Mouse (Mus musculus) midbrain, embryonic 10.5 days (tissue): ENCODE measurements at regions not wholly inside any gene's neighbourhood (a gene's known extent, or its start where the extent isn't known, plus 50 kb on each side); places are given as distances from the start of the nearest gene placed in this dataset.

Experiments
- DNase-seq: peaks from one replicate; pipeline ENCODE4 v3.0.0-alpha.2; 2017; ENCODE audit warnings: low spot score
- H3K27ac ChIP-seq: fragments of 300-500 bp; sonication (generic); replicated peaks from 2 replicates; pipeline ENCODE4 v1.5.1; 2016; ENCODE audit warnings: mild to moderate bottlenecking
- H3K27me3 ChIP-seq: fragments of 300-500 bp; sonication (generic); 2 replicates; pipeline ENCODE4 v1.6.1; 2016; ENCODE audit warnings: low read depth, mild to moderate bottlenecking; ENCODE audit not compliant: poor library complexity, severe bottlenecking
- H3K36me3 ChIP-seq: fragments of 300-500 bp; sonication (generic); 2 replicates; pipeline ENCODE4 v1.6.1; 2016; ENCODE audit warnings: mild to moderate bottlenecking, moderate library complexity
- H3K4me1 ChIP-seq: fragments of 300-500 bp; sonication (generic); 2 replicates; pipeline ENCODE4 v1.6.1; 2016
- H3K4me3 ChIP-seq: fragments of 300-500 bp; sonication (generic); 2 replicates; pipeline ENCODE4 v1.5.1; 2016; ENCODE audit warnings: mild to moderate bottlenecking, moderate library complexity
- H3K9me3 ChIP-seq: fragments of 300-500 bp; sonication (generic); replicated peaks from 2 replicates; pipeline ENCODE4 v1.6.1; 2016; ENCODE audit warnings: mild to moderate bottlenecking
- WGBS: fragments of 180-500 bp; shearing (Covaris S2); methylation state at CpG from one replicate; pipeline ENCODE4 v1.1.7; 2016; 5-methylcytosine and 5-hydroxymethylcytosine counted together

- WGBS: 86% methylated on average over 3 of the region's 3 CpGs
- Histone ChIP-seq H3K4me1 (no peaks in the 10 kb centered on the region), H3K36me3 (no peaks in the 10 kb centered on the region), H3K4me3 (no peak overlapping the region), H3K27ac (no peak overlapping the region), H3K27me3 (no peaks in the 10 kb centered on the region), H3K9me3 (no peaks in the 10 kb centered on the region)
- no peak for DNase-seq
Measured at GRCm38 (mm10) chr15:40356096-40356495, 221.9 kb downstream of the 9330182O14Rik start.

GRCm38 (mm10) chr15:40358341-40358740, 224.2 kb downstream of the 9330182O14Rik start:
- Histone ChIP-seq H3K27me3 (no peaks in the 10 kb centered on the region), H3K36me3 (no peaks in the 10 kb centered on the region), H3K4me3 (no peak overlapping the region), H3K9me3 (no peaks in the 10 kb centered on the region), H3K4me1 (no peaks in the 10 kb centered on the region), H3K27ac (no peak overlapping the region)
- DNase-seq: no peak
- WGBS: 75% methylated on average over 2 of the region's 2 CpGs

GRCm38 (mm10) chr15:40361849-40362533, 227.8 kb downstream of the 9330182O14Rik start:
- Histone ChIP-seq H3K4me1 (no peaks in the 10 kb centered on the region), H3K36me3 (no peaks in the 10 kb centered on the region), H3K9me3 (no peaks in the 10 kb centered on the region), H3K27me3 (no peaks in the 10 kb centered on the region), H3K27ac (no peak overlapping the region), H3K4me3 (no peak overlapping the region)
- 89% methylated on average over 11 of the region's 11 CpGs for WGBS
- DNase-seq: no peak

- DNase-seq: no peak
- Histone ChIP-seq H3K9me3 (no peaks in the 10 kb centered on the region), H3K36me3 (no peaks in the 10 kb centered on the region), H3K4me1 (no peaks in the 10 kb centered on the region), H3K27ac (no peak overlapping the region), H3K4me3 (no peak overlapping the region), H3K27me3 (no peaks in the 10 kb centered on the region)
- 100% methylated on average over 1 of the region's 1 CpGs for WGBS
Measured at GRCm38 (mm10) chr15:40364221-40364621, 230.1 kb downstream of the 9330182O14Rik start.

GRCm38 (mm10) chr15:40365613-40366012, 231.4 kb downstream of the 9330182O14Rik start:
- H3K4me1 ChIP-seq: no peaks in the 10 kb centered on the region
- DNase-seq: no peak
- H3K4me3 ChIP-seq: no peak overlapping the region

GRCm38 (mm10) chr15:40367026-40367425, 232.9 kb downstream of the 9330182O14Rik start:
- no peak overlapping the region for H3K27ac ChIP-seq
- H3K9me3 ChIP-seq: no peaks in the 10 kb centered on the region
- 21% methylated on average over 1 of the region's 1 CpGs for WGBS
- no peaks in the 10 kb centered on the region for H3K27me3 ChIP-seq
- DNase-seq: no peak
- no peaks in the 10 kb centered on the region for H3K36me3 ChIP-seq
- H3K4me1 ChIP-seq: no peaks in the 10 kb centered on the region
- H3K4me3 ChIP-seq: no peak overlapping the region

More at GRCm38 (mm10) chr15:40365613-40366012, 231.4 kb downstream of the 9330182O14Rik start:
- Histone ChIP-seq H3K27ac (no peak overlapping the region), H3K36me3 (no peaks in the 10 kb centered on the region), H3K27me3 (no peaks in the 10 kb centered on the region), H3K9me3 (no peaks in the 10 kb centered on the region)

GRCm38 (mm10) chr15:40368746-40369145, 234.6 kb downstream of the 9330182O14Rik start:
- no peaks in the 10 kb centered on the region for H3K36me3 ChIP-seq
- no peak overlapping the region for H3K4me3 ChIP-seq
- H3K27me3 ChIP-seq: no peaks in the 10 kb centered on the region
- H3K9me3 ChIP-seq: no peaks in the 10 kb centered on the region
- WGBS: 87% methylated on average over 3 of the region's 3 CpGs
- no peak overlapping the region for H3K27ac ChIP-seq
- no peaks in the 10 kb centered on the region for H3K4me1 ChIP-seq
- DNase-seq: no peak

- 79% methylated on average over 4 of the region's 4 CpGs for WGBS
- Histone ChIP-seq H3K4me1 (no peaks in the 10 kb centered on the region), H3K36me3 (no peaks in the 10 kb centered on the region), H3K9me3 (no peaks in the 10 kb centered on the region), H3K27me3 (no peaks in the 10 kb centered on the region), H3K4me3 (no peak overlapping the region), H3K27ac (no peak overlapping the region)
- no peak for DNase-seq
Measured at GRCm38 (mm10) chr15:40371486-40371885, 237.3 kb downstream of the 9330182O14Rik start.

- Histone ChIP-seq H3K4me1 (no peaks in the 10 kb centered on the region), H3K4me3 (no peak overlapping the region), H3K9me3 (no peaks in the 10 kb centered on the region; the same call in 1 of the 2 replicates), H3K27ac (no peak overlapping the region), H3K36me3 (no peaks in the 10 kb centered on the region), H3K27me3 (no peaks in the 10 kb centered on the region)
- DNase-seq: no peak
- WGBS: 76% methylated on average over 2 of the region's 2 CpGs
Measured at GRCm38 (mm10) chr15:40386526-40386925, 252.4 kb downstream of the 9330182O14Rik start.

- 78% methylated on average over 2 of the region's 2 CpGs for WGBS
Measured at GRCm38 (mm10) chr15:40387746-40388145, 253.6 kb downstream of the 9330182O14Rik start.

GRCm38 (mm10) chr15:40388806-40389205, 254.6 kb downstream of the 9330182O14Rik start:
- DNase-seq: no peak
- no peaks in the 10 kb centered on the region for H3K4me1 ChIP-seq
- no peaks in the 10 kb centered on the region; the same call in 1 of the 2 replicates for H3K9me3 ChIP-seq
- H3K4me3 ChIP-seq: no peak overlapping the region
- H3K27ac ChIP-seq: no peak overlapping the region
- 91% methylated on average over 2 of the region's 2 CpGs for WGBS
- no peaks in the 10 kb centered on the region for H3K36me3 ChIP-seq
- H3K27me3 ChIP-seq: no peaks in the 10 kb centered on the region

More at GRCm38 (mm10) chr15:40387746-40388145, 253.6 kb downstream of the 9330182O14Rik start:
- H3K27me3 ChIP-seq: no peaks in the 10 kb centered on the region
- no peak for DNase-seq
- no peaks in the 10 kb centered on the region; the same call in 1 of the 2 replicates for H3K9me3 ChIP-seq
- no peak overlapping the region for H3K4me3 ChIP-seq
- no peaks in the 10 kb centered on the region for H3K4me1 ChIP-seq
- no peak overlapping the region for H3K27ac ChIP-seq
- H3K36me3 ChIP-seq: no peaks in the 10 kb centered on the region

GRCm38 (mm10) chr15:40435156-40435555, 301.0 kb downstream of the 9330182O14Rik start:
- no peak overlapping the region for H3K4me3 ChIP-seq
- DNase-seq: no peak
- H3K27ac ChIP-seq: no peak overlapping the region
- H3K36me3 ChIP-seq: no peaks in the 10 kb centered on the region
- no peaks in the 10 kb centered on the region for H3K9me3 ChIP-seq
- H3K4me1 ChIP-seq: peaks cover 7% of the 10 kb centered on the region
- 92% methylated on average over 4 of the region's 4 CpGs for WGBS
- no peaks in the 10 kb centered on the region for H3K27me3 ChIP-seq

- H3K4me3 ChIP-seq: no peak overlapping the region
- WGBS: 55% methylated on average over 3 of the region's 3 CpGs
- no peaks in the 10 kb centered on the region for H3K36me3 ChIP-seq
- no peaks in the 10 kb centered on the region for H3K27me3 ChIP-seq
- H3K27ac ChIP-seq: no peak overlapping the region
- peaks cover 7% of the 10 kb centered on the region for H3K4me1 ChIP-seq
- H3K9me3 ChIP-seq: no peaks in the 10 kb centered on the region
- DNase-seq: no peak
Measured at GRCm38 (mm10) chr15:40436688-40437087, 302.5 kb downstream of the 9330182O14Rik start.
